Mouse (Mus musculus) layer of hippocampus, adult 2 months (tissue): ENCODE results near the gene Clec4e. TPM values are rescaled to one million over a fixed set of nuclear protein-coding genes. Genes with fewer than 3 reads are reported as not detected.
"Not testable (repeated sequence)": the region's sequence is repeated elsewhere in the genome, so short reads cannot be mapped to it uniquely, and the experiment has no call there.

Experiments used
- DNase-seq, 2 experiments: peaks; one replicate each; pipeline ENCODE4 v3.0.0; 2022; ENCODE audit warnings: low spot score in 2 of 2
- H3K27ac ChIP-seq: fragments of 200-600 bp; 2 replicates; pipeline ENCODE4 v1.8.1; 2022
- H3K4me3 ChIP-seq: fragments of 200-600 bp; 2 replicates; pipeline ENCODE4 v1.8.1; 2022; ENCODE audit warnings: mild to moderate bottlenecking
- CTCF ChIP-seq: fragments of 200-600 bp; conservative IDR thresholded peaks from 2 replicates; pipeline ENCODE4 v1.8.1; 2022; ENCODE audit warnings: antibody characterized with exemption, mild to moderate bottlenecking, moderate library complexity
- long read RNA-seq, 2 experiments: library from polyadenylated mRNA; stranded (forward); transcript quantifications; one replicate each; pipeline ENCODE4 v2.0.0; 2021; ENCODE audit warnings: borderline mapping rate in 2 of 2
- total RNA-seq, 2 experiments: library from RNA; stranded (reverse); gene quantifications; 2 replicates each; pipeline ENCODE4 v1.2.3; 2021

The Clec4e gene
- not detected for total RNA-seq
- long read RNA-seq, experiment 1: 0 reads
- long read RNA-seq, experiment 2: 0 reads

DNA sequence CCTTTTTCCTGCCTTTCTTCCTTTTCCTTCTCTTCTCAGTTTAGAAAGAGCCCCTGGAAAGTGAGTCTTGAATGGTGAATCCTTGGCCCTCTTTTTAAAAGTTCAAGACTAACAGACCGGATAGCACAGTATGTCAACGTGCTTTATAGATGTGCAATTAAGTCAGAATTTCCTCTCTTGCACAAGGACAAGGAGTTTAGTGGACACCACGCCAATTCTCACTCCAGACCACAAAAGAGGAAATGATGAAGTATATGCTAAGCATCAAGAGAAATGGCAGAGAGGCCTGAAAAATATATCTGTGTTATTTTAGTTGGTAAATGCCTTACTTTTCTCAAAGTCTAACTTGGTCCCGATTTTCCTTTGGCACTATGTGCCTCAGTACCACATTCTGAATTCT, at the start of gene Clec4e:
Clec4e (minus strand) TSS at position 118 of the 400 bp plus-strand sequence.
- no peak within 1 kb of the TSS for H3K4me3 ChIP-seq
- DNase-seq: no peak
- no peak within 1 kb of the TSS for H3K27ac ChIP-seq
- no peak for TF ChIP-seq CTCF

DNA sequence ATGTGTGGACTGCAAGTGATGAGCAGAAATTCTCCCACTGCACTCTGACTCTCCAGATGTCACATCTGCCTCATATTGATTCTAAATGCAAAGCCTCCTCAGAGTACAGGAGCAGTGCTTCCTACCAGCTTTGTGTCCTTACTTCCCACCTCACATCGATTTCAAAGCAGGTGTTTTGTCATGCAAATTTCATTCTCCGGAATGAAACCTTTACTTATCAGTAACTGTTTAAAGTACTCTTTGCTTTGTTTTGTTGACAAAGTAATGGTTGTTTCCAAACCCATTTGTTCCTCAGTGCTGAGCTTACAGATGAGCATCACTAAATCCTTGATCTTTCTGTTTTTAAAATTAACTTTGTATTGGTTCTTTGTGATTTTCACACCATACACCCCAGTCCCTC, 42.8 kb upstream of the Clec4e start:
- no peak for TF ChIP-seq CTCF
- H3K27ac ChIP-seq: no peak overlapping the region
- DNase-seq: no peak

DNA sequence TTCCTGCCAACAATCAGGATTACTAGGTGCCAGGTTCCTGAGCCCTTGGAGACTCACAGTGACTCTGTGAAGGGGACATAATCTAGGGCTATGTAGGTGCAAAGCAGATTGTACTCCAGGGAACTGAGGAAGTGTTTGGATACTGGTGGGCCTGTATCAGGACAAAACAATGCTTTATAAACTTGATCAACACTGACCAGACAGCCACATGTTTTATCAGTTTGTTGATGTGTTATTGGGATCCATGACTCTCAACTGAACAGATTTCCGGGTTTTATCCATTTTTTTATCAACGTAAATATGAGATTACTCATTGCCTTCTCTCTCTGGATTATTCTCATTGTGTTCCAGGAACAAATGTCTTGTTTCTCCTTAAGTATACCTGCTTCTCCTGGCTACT, 18.4 kb upstream of the Clec4e start, which contains the start of gene Vmn2r19:
Vmn2r19 (plus strand) TSS at position 301 of the 400 bp plus-strand sequence.
- H3K4me3 ChIP-seq: no peak within 1 kb of the TSS
- no peak for TF ChIP-seq CTCF
- no peak for DNase-seq
- no peak within 1 kb of the TSS for H3K27ac ChIP-seq

More for the DNA sequence above, 42.8 kb upstream of the Clec4e start:
- no peak overlapping the region for H3K4me3 ChIP-seq

DNA sequence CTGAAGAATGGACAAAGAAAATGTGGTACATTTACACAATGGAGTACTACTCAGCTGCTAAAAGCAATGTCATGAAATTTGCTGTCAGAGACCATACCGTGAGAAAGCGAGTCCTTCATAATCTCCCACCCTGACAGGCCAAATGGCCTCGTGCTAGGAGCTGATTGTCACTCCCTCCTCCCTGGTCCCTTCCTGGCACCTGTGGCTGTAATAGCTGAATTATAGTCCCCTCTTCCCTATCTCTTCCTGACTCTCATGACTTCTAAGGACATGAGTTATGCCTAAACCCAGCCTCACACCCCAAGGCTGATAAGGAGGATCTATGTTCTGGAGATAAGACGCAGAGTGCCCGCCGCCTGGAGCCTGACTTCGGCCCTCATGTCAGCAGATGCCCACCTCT, 16.6 kb upstream of the Clec4e start:
- H3K27ac ChIP-seq, H3K4me3 ChIP-seq: not testable (repeated sequence)

DNA sequence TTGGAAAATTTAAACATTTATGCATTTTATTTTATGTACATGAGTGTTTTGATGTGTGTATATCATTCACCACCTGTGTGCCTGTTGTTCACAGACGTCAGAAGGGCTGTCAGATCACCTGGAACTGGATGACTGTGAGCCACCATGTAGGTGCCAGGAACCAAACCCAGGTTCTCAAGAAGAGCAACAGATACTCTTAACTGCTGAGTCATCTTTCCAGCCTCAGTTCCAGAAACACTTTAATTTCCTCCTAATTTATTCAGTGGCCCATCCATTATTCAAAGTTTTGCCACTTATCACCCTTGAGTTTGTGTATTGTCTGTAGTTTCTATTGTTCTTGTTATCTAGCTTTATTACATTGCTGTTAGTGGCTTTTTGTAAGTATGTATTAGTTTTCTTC, 7.0 kb upstream of the Clec4e start:
- TF ChIP-seq CTCF: no peak
- Histone ChIP-seq H3K27ac (no peak overlapping the region), H3K4me3 (no peak overlapping the region)
- DNase-seq: no peak

More for the DNA sequence above, 16.6 kb upstream of the Clec4e start:
- DNase-seq: not testable (repeated sequence)

DNA sequence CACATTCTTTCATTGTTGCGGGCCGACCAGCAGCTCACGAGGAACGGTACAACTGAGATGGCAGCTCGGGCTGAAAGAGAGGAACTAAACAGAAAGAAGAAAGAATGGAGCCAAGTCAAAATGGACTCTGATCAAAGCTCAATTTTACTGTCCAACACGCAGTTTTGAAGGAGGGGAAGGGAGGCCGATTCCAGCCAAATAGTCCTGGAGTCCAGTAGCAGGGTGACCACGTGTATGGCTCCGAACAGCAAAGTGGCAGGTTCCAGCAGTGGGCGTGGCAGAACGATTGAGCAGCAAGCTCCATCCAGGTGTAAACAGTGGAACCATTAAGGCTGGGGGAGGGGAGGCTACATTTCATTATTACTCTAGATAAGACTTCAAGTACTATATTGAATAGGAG, 3.8 kb upstream of the Clec4e start:
- not testable (repeated sequence) for DNase-seq, H3K4me3 ChIP-seq, H3K27ac ChIP-seq

DNA sequence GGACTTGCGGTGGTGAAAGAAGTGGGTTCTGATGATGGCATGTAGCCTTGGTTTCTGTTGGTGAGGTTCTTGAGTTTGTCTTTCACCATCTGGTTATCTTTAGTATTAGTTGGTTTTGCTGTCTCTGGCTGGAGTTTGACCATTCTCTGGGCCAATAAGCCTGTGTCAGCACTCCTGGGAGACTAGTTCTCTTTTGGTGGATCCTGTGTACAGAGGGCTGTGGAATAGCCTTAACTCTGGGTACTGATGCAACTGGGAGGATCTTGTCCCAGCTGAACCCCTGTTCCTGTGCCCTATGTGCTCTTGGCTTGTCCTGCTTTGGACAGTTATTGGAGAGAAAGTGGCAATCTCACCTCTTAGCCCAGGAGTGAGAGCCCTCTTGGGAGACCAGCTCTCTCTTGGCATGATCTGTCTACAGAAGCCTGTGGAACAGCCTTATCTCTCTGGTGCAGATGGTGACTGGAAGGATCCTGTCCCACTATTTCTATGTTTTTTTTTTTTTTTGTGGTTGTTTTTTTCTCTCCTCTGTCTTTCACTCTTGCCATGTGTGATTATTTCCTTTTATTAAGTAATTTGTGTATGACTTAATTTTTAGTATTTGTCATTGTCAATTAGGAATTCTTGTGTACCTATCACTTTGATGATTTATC, 3.2 kb upstream of the Clec4e start:
- DNase-seq: no peak
- no peak for TF ChIP-seq CTCF
- no peak overlapping the region for H3K4me3 ChIP-seq
- H3K27ac ChIP-seq: no peak overlapping the region

DNA sequence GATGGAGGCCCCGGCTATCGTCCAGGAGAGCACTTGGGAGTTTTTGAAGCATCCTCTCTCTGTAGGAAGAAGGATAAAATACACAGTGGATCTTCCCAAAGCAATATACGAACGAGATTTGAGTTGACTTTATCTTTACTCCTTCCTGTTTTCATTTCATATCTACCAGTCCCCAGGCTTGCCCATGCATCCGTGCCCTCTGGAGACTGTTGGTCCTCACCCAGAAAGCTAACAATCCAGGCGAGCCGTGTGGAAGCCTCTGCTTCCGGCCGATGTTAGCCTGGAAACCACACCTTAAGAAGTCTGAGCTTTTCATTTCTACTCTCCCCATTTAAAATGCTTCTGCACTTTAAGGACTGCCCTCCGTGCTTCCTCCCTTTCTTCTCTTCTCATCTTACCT, 739 bp downstream of the Clec4e start:
- no peak overlapping the region for H3K27ac ChIP-seq
- no peak for TF ChIP-seq CTCF
- no peak for DNase-seq
- H3K4me3 ChIP-seq: no peak overlapping the region

DNA sequence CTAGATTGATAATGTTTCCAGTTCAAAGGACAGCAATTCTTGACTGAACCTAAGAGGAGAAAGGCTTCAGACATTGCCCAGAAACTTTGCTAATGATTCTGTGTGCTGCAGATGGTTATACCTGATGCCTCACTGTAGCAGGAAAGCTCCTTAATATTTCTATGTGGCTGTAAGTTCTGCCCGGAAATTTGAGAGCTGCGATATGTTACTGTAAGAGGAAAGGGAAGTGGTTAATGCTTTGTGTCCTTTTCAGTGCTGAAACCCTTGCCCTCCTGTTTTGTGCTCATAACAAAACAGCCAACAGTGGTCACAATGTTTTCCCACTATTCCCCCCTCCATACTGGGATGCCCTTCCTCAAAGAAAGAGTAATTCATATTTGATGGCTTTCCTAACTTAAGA, 3.4 kb downstream of the Clec4e start:
- TF ChIP-seq CTCF: no peak
- DNase-seq: no peak
- no peak overlapping the region for H3K27ac ChIP-seq
- no peak overlapping the region for H3K4me3 ChIP-seq

DNA sequence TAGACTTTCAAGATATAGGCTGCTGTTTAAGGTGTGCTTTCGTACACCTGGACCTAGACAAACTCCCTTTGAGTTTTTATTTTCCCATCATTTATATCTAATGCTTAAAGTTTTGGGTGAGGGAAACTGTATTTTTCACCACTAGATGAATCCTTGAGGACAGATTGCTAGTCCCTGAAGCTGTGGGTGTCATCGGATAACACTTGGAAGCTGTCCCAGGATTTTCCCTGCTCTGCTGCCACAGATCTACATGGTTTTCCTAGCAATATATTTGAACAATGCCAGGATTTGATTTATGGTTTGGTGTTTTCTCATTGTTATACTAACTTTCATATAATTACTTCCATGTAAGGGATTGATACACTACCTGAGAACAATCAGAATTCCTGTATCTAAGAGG, 10.2 kb downstream of the Clec4e start:
- DNase-seq: peak; percentile 17 to 39
- no peak for TF ChIP-seq CTCF
- H3K4me3 ChIP-seq: no peak overlapping the region
- H3K27ac ChIP-seq: no peak overlapping the region

DNA sequence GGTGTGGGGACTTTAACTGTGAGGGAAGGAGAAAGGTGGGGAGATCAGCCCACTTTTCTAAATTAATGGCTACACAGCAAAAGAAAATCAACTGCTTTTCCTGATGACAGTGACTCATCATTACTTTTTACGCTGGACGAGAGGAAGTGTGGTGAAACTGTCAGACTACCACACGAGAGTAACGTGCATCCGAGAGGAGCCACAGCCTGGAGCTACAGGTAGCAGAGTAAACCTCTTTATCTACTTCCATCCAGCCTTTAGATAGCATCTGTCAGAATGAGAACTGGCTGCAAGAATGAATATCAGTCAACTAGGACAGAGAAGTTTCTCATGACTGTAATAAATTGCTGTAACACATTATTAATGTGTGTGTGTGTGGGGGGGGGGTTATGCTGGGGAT, 22.7 kb downstream of the Clec4e start:
- Histone ChIP-seq H3K27ac (no peak overlapping the region), H3K4me3 (no peak overlapping the region)
- DNase-seq: no peak
- no peak for TF ChIP-seq CTCF

DNA sequence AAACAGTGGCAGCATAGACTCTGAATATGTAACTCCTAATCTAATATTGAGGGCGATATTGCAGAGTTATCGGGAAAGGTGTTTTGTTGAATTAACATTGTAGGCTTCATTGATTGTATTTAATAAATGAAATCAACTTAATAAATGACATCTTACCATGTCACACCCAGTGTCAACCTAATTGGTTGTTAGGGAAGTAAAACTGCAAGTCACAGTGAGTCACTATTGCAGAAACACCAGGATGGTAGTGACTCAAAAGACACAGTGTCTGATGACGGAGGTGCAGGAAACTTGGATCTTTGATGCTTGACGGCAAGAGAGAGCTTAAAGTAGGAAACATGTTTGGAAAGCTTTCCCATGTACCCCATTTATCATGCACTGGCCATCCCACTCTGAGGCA, 23.9 kb downstream of the Clec4e start:
- DNase-seq: no peak
- no peak for TF ChIP-seq CTCF
- Histone ChIP-seq H3K27ac (no peak overlapping the region), H3K4me3 (no peak overlapping the region)

DNA sequence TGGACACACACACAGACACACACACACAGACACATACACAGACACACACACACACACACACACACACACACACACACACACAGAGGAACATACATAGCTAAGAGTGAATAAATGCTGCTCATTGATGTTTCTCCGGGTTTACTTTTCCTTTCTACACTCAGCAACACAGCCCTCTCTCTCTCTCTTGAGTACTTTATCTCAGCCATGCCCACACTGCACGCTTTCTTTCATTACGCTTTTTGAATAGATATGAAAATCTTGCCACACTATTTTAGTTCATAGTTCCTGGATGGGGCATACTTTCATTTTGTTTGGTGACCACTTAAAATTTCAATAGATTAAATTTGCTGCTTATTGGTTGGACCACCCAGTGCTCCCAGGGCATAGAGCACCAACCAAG, 25.5 kb downstream of the Clec4e start:
- Histone ChIP-seq H3K4me3 (no peak overlapping the region), H3K27ac (no peak overlapping the region)
- no peak for DNase-seq
- no peak for TF ChIP-seq CTCF

DNA sequence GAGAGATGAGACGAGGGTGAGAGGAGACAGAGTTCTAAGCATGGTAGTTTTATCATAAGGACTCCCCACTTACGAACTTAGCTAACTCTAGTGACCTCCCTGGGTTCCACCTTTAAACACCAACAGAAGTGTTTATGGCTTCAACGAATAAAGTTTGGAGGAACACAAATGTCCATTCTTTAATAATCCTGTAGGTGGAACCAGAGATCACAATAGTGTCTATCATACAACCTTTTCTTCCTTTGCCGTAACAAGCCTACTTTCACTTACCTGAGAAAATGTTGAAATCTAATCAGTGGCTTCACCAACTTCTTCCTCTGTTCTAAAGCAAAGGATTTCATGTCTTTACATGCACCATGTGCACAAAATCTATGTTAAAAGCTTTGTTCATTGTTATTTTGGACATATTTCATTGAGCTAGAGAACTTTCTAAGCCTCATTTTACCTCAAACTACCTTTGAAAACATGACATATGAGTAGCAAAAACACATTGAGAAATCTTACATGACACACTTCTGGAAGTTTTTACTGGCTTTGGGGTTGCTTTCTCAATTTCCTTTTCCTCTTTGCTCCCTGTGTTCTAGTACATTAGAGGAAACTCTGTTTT, 28.0 kb downstream of the Clec4e start, which contains the start of gene Clec4d:
Clec4d (plus strand) TSS at position 557 of the 607 bp plus-strand sequence.
- peak; percentile 62 for TF ChIP-seq CTCF
- no peak for DNase-seq
- no peak within 1 kb of the TSS for H3K27ac ChIP-seq
- no peak within 1 kb of the TSS for H3K4me3 ChIP-seq
